Mouse (Mus musculus): ENCODE measurements at regions not wholly inside any gene's neighbourhood (a gene's known extent, or its start where the extent isn't known, plus 50 kb on each side); places are given as distances from the start of the nearest gene placed in this dataset.

DNA sequence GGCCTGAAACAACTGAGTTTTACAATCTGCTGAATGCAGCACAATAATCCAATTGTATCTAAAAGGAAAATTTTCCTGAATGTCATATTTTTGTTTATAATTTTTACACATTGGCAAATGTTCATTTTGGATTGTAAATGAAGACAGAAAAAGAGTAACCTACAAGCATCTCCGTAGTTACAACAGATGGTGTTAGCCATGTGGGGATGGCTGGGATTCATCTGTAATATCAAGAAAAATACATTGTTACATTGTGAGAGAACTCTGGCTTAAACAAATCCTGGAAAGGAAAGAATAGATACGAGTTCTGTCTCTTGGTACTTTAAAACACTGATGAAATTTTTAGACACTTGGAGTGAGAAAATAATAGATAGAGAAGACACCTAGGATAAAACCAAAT is 1106.0 kb downstream of the Grm8 start:
- peak; percentile 7 to 15 for DNase-seq

DNA sequence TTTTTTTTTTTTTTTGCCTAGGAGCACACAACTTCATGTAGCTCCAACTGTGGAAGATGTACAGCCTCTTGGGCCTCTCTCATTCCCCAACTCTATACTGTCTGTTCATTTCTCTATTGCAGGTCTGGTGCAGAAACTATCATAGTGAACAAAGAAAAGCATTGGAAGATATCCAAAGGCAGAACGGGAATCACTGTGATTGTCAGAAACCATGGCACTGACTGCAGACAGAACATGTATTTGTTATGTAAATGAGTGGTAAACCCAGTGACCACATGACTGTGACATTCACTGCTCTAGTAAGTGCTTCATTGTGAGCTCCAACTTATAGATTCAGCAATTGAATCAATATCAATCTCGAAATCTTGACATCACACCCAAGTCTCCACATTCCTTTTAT is 1106.6 kb downstream of the Grm8 start:
- no peak for DNase-seq

GRCm38 (mm10) chr6:27021697-27022096 is 1113.3 kb downstream of the Grm8 start:
- no peak for DNase-seq

DNA sequence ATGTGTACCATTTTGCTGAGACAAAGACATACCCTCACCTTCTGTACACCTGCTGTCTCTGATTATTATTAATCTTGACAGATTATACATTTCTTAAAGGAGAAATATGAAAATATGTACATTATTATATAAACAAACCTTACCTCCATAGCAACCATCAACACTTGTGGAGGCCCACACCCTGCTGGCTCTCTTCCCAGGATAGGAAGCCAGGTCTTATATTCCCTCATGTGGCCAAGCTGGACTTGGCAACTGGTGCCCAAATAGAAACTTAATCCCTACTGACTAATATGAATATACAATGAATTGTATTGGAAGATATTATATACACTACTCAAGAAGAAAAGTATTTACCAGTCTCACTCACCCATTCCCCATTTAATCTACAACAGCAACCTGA is 1120.5 kb downstream of the Grm8 start:
- no peak for DNase-seq

DNA sequence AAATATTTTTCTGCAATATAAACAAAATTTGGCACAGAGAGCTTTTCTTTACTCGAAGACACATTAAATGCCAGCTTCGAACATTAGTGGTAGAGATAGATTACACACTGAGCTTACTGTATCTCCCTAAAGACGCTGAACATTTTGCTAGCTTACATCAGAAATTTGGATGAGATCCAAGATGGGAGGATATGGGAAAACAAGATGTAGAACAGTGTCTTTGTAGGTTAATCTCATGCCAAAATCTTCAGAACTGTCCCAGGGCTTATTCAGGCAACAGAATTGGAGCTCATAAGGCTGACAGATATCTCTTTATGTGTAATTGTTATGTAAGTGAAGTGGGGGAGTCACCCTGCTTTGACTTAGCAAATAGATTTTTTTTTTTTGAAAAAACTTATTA is 1158.4 kb downstream of the Grm8 start:
- DNase-seq, result no peak

DNA sequence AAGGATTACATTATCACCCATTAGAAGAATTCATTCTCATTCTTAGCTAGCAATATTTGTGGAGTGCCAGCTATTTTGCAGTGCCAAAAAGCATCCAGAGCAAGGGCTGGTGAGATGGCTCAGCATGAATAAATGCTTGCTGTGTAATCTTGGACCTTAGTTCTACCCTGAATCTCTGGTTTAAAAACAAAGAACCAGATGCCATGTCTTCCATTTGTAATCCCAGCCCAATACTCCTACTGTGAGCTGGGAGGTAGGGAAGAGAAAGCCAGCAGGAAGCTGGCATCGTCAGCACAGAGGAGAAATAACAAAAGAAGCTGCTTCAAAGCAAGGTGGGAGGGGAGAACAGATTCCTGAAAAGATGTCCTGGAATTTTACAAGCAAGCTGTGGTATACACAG is 1140.1 kb upstream of the Pot1a start:
- no peak for DNase-seq
